Mouse (Mus musculus) adrenal gland, postnatal 14 days (tissue): ENCODE results near the gene Spryd4. TPM values are rescaled to one million over a fixed set of nuclear protein-coding genes. Genes with fewer than 3 reads are reported as not detected.
"Not testable (repeated sequence)": the region's sequence is repeated elsewhere in the genome, so short reads cannot be mapped to it uniquely, and the experiment has no call there.

Experiments used
- DNase-seq: peaks from one replicate; pipeline ENCODE4 v3.0.0; 2021; ENCODE audit warnings: mixed read lengths
- total RNA-seq: library from RNA; stranded (reverse); gene quantifications from 2 replicates; pipeline ENCODE4 v1.2.3, GENCODE M21; 2021

The Spryd4 gene
- total RNA-seq, 1 experiment from 2014 or later = 21.5 TPM

DNA sequence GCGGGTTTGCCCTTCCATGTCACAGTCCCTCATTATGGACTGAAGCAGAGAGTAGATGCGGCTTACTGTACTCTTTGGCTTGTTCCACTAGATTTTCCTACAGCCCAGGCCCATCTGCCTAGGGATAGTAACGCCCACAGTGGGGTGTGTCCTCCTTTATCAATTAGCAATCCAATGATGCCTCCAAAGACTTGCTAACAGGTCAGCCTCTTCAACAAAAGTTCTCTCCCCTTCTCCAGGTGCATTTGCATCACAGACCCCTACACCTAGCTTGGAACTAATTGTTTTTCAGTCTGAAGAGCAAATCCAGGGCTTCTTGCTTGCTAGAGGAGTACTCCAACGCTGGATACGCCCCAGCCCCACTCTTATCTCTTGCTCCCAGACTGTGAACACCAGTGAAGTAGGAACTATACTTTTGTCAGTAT lies 24.4 kb downstream of the Spryd4 start:
- no peak for DNase-seq

GRCm38 (mm10) chr10:128185959-128186358 lies 25.6 kb downstream of the Spryd4 start:
- peak; percentile 87 for DNase-seq

DNA sequence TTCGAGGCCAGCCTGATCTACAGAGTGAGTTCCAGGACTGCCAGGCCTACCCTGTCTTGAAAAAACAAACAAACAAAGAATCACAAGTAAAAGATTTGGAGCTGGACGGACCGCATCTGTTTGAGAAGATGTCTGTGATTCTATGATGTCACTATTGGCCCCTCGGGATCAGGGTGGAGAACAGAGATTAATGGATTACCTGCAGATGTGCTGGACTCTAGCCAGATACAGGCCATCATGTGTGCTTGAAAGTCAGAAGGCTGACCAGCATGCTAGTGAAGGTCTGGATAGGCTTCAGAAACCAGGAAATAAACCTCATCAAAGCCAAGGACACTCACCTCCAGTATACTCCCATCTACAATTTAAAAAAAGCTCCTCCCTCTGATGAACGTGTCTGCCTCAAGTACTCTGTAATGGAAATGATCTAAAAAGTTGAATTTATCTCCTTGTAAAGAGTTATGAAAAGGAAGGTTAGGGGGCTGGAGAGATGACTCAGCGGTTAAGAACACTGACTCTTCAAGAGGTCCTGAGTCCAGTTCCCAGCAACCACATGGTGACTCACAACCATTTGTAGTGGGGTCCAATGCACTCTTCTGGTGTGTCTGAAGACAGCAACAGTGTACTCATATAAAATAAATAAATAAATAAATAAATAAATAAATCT lies 26.2 kb downstream of the Spryd4 start:
- DNase-seq = no peak

- no peak for DNase-seq
Measured at GRCm38 (mm10) chr10:128184296-128184695, 27.3 kb downstream of the Spryd4 start.

- DNase-seq = peak; percentile 46
Measured at GRCm38 (mm10) chr10:128179989-128180388, 31.6 kb downstream of the Spryd4 start, which contains the start of gene Rbms2. TSS of gene Rbms2 (minus strand) at chr10:128180297.

GRCm38 (mm10) chr10:128177316-128177715 lies 34.3 kb downstream of the Spryd4 start:
- DNase-seq = no peak

- peak; percentile 79 for DNase-seq
Measured at GRCm38 (mm10) chr10:128175996-128176755, 35.4 kb downstream of the Spryd4 start.

DNA sequence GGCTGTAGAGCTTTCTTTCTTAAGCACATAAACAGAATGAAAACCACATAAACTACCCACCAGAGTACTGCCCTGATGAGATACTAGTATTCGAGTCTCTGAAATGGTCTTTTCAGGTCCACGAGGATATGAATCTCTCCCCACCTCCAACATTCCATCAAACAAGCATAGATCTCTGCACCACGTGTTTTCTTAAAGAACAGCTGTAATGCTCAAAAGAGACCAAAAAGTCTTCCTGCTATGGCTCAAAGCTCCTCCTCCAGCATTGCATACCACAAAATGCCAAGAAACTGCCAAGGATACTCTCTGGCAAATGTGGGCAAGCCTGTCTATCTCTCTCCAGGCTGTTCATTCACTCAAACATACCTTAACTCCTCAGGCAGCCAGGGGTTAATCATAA lies 36.3 kb downstream of the Spryd4 start:
- DNase-seq = no peak

GRCm38 (mm10) chr10:128171348-128171747 lies 40.3 kb downstream of the Spryd4 start:
- not testable (repeated sequence) for DNase-seq

GRCm38 (mm10) chr10:128167091-128167490 lies 44.5 kb downstream of the Spryd4 start:
- no peak for DNase-seq

- DNase-seq = not testable (repeated sequence)
Measured at GRCm38 (mm10) chr10:128165726-128166125, 45.9 kb downstream of the Spryd4 start.

Other genes with a start within 250 kb of the Spryd4 start
- gene Hsd17b6, start 204.2 kb downstream of the Spryd4 start, total RNA-seq = 0.56 and 7.7 TPM in 2 replicates
- 11.0 and 13.6 TPM in 2 replicates for gene Prim1, start 196.6 kb downstream of the Spryd4 start, total RNA-seq
- 617 and 658 TPM in 2 replicates for gene Naca, start 176.2 kb downstream of the Spryd4 start, total RNA-seq
- 157 and 172 TPM in 2 replicates for gene Ptges3, start 152.9 kb downstream of the Spryd4 start, total RNA-seq
- 4,143 and 4,276 TPM in 2 replicates for gene Atp5b, start 128.5 kb downstream of the Spryd4 start, total RNA-seq
- 44.3 and 51.5 TPM in 2 replicates for gene Baz2a, start 120.2 kb downstream of the Spryd4 start, total RNA-seq
- 73.9 and 78.9 TPM in 2 replicates for gene Rbms2, start 31.5 kb downstream of the Spryd4 start, total RNA-seq
- 2.9 and 31.3 TPM in 2 replicates for gene Gls2, start 17.4 kb downstream of the Spryd4 start, total RNA-seq
- gene Mip, start 14.0 kb upstream of the Spryd4 start, total RNA-seq = not detected in 2 replicates
- gene Timeless, start 20.3 kb upstream of the Spryd4 start, total RNA-seq = 16.5 and 19.3 TPM in 2 replicates
- 2.0 and 46.2 TPM in 2 replicates for gene Apon, start 42.3 kb upstream of the Spryd4 start, total RNA-seq
- 10.4 and 138 TPM in 2 replicates for gene Apof, start 56.9 kb upstream of the Spryd4 start, total RNA-seq
- gene Stat2, start 58.8 kb upstream of the Spryd4 start, total RNA-seq = 22.0 and 25.3 TPM in 2 replicates
- gene Il23a, start 86.9 kb upstream of the Spryd4 start, total RNA-seq = 0.26 TPM in 1 of 2 replicates, not detected in the other
- 22.2 and 27.0 TPM in 2 replicates for gene Pan2, start 91.5 kb upstream of the Spryd4 start, total RNA-seq
- 150 and 152 TPM in 2 replicates for gene Cnpy2, start 110.7 kb upstream of the Spryd4 start, total RNA-seq
- gene Cs, start 125.9 kb upstream of the Spryd4 start, total RNA-seq = 918 and 1,019 TPM in 2 replicates
- gene Coq10a, start 157.2 kb upstream of the Spryd4 start, total RNA-seq = 103 and 111 TPM in 2 replicates
- gene Ankrd52, start 165.3 kb upstream of the Spryd4 start, total RNA-seq = 66.7 and 66.9 TPM in 2 replicates
- gene Slc39a5, start 189.4 kb upstream of the Spryd4 start, total RNA-seq = 0.78 TPM in 1 of 2 replicates, not detected in the other
- 59.8 and 65.2 TPM in 2 replicates for gene Nabp2, start 199.7 kb upstream of the Spryd4 start, total RNA-seq
- gene Rnf41, start 199.8 kb upstream of the Spryd4 start, total RNA-seq = 38.4 and 40.2 TPM in 2 replicates
- gene Smarcc2, start 247.4 kb upstream of the Spryd4 start, total RNA-seq = 107 and 108 TPM in 2 replicates